Mouse (Mus musculus) B cell, adult 2 months (primary cell): ENCODE measurements around the gene Scn4a.
A peak's percentile ranks its signal among the peaks of the same experiment; 100 is the strongest.

ENCODE experiments used
- DNase-seq, 2 experiments: peaks; one replicate each; pipeline ENCODE4 v3.0.0; 2022

Scn4a gene

DNA sequence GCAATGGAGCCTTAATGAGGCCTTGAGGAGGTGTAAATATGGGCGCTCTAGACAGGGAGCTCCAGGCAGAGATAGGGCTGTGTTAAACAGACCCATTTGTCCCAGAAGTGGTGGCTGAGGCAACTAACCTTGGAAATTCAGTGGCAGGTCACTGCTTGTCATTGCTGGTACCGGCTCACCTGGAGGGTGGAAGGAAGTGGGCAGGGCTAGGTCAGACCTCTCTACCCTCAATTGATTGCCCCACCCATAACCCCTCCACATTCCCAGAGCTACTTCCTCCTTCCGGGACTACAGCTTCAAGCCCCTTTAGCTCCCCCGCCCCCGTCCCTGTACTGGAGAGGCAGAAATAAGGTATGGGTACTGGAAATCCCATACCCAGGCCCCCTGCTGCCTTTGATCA is 39.6 kb downstream of the Scn4a start:
- DNase-seq: peak in 1 of 2 experiments; percentile 46

DNA sequence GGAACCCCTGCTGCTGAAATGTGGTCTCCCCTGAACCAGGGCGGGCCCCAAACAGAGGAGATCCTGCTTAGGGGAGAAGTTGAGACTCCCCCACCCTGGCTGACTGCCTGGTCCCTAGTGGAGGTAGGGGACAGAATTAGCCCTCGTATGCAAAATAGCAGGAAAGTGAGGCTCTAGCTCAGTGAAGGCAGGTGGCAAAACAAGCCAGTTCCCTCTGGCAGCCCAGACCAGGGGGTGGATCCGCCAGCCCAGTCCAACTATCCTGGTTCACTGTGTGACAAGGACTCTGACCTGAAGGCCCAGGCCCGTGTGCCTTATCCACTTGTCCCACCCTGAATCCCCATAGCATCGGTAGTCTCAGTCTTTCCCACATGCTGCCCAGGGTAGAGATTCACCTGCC is 43.0 kb downstream of the Scn4a start:
- peak; percentile 70 to 73 for DNase-seq

DNA sequence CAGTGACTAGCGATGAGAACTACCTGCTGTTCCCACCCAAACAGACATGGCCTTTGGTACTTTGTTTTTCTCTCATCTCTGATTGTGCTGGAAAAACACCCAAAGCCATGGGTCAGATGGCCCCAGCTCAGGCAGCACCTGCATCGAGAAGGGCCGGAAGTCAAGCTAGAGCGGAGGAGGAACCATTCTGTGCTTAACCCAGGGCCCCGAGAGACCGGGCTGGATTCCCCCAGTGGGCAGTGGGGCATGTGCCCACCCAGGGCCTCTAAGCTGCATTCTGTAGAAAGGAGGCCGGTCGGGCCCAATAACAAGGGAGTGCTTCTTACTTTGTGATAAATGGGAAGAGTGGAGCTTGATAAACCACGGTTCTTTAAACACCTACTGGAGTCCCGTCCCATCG is 44.9 kb downstream of the Scn4a start:
- DNase-seq: peak; percentile 87 to 90

DNA sequence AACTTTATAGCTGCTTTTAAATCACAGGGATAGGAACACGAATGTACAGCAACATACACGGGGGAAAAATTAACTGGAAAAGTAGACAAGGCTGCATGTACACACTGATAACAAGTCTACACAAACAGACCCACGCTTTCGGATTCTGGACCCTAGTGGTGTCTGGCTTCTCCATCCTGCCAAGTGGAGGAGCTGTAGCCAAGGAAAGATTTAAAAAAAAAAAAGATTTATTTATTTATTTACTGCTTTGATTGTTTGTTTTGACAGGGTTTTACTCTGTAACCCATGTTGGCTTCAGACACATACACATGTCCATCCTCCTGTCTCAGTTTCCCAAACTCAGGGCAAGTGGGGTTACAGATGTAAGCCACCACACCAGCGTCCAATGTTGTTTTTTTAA is 45.7 kb downstream of the Scn4a start:
- peak; percentile 18 to 21 for DNase-seq

DNA sequence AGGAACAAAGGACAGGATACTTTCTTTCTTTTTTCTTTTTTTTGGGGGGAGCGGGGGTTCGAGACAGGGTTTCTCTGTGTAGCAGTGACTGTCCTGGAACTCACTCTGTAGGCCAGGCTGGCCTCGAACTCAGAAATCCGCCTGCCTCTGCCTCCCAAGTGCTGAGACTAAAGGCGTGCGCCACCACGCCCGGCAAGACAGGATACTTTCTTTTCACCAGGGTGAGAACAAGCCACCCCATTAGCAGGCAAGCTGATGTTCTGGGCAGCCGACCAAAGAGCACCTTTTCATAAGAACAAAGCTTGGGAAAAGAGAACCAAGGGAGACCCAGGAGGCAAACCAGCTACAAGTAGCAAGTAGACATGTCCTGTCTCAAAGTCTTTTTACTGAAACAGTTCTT is 46.3 kb downstream of the Scn4a start:
- peak; percentile 36 for DNase-seq

DNA sequence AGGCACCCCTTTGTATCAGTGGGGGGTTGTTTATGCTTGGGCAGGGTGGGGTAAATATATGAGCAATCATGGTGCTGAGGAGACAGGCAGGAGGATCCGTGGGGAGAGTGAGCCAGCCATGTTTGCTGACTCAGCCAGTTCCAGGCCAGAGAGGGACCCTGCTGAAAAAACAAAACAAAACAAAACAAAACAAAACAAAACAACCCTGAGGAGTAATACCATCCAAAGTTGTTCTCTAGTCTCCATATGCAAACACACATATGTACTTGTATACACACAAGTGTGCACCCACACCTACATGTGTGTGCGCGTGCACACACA is 47.1 kb downstream of the Scn4a start:
- no peak for DNase-seq

DNA sequence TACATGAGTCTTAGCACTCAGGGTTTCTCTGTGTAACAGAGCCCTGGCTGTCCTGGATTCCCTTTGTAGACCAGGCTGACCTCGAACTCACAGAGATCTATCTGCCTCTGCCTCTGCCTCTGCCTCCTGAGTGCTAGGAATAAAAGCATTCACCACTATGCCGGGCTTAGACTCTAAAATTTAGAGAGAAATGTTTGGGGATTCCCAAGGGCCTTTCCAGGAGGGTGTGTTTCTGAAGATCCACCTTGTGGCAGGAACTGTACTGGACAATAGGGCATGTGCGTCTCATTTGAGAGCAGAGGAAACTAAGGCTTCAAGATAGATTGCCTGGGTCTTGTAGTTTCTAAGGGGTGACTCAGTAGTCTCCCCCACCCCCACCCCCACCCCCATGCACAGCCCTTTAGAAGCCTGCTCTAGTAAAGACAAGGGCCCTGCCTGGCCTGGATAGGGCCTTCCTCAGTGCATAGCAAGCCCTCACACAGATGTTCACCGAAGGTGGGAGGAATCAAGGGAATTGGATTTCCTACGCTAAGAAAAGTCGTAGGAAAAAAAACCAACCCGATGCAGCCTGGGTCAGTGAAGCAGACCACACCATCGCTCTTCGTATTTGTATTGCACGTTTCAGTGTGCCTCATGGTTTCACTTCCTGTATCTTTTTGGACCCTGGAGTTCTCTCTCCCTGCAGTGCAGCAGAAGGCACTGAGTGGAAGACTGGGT is 47.6 kb downstream of the Scn4a start:
- DNase-seq: peak; percentile 74 to 80

DNA sequence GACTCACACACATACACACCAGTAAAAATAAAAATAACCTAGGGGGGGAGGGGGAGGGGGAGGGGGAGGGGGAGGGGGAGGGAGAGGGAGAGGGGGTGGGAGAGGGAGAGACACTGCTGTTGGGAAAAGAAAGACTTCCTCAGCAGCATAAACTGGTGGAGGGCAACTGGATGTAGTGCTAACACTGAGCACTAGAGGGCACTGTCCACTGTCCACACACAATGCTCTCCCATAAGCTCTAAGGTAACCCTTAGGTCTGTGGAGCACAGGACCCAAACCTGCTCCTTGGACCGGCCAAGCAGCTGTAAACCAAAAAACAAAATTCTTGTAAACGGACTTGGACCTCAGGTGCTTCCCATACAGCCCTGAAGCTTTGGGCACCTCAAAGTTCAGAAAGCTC is 50.5 kb downstream of the Scn4a start:
- peak; percentile 82 to 84 for DNase-seq

DNA sequence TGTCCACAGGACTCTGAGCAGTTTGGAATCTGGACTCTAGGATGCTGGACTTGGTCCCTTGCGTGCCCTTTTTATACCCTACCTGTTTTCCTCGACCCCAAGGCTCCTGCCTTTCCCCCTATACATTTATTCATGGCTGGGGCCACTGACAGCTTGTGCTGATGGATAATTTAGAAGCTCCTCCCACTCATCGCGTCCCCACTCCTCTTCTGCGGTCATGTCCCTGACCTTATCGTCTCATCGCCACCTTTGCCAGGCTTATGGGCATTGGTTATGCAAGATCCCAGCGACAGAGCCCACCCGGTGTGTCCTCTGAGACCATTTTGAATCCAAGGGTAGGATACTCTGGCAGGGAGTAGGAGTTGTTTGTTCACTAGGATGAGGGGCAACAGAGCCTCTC is 51.3 kb downstream of the Scn4a start, which contains the start of gene Gh:
TSS of gene Gh (minus strand) at position 101 of the 400 bp plus-strand sequence.
- no peak for DNase-seq

DNA sequence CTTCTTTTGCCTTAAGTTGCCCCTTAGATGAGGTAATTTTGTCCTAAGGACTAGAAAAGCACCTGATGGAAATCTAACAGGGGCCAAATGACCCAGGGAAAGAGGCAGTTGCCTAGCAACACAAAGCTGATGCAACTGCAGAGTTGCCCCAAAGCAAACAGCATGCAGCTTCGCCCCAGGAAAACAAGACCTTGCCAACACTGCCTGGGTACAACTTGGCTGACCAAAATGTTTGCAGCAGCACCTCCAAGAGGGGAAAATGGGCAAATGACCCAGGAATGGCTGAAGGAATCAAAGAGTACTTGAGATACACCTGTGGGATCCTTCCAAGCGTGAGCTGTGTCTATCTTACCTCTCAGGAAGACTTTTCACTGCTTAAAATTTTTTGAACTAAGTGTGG is 61.2 kb downstream of the Scn4a start:
- no peak for DNase-seq

DNA sequence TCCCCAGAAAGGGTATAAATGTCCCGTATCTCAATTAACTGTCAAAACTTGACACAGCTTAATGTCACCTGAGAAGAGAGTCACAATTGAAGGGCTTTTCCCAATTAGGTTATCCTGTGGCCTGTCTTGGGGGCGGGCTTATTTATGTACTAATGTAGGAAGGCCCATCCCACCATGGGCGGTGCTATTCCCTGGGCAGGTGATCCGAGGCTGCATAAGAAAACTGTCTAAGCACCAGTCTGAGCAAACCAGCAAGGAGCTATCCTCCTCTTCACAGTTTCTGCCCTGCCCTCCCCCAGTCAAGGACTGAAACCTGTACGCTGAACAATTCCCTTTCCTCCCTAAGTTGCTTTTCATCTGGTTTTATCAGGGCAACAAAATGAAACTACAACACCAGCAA is 62.7 kb downstream of the Scn4a start:
- DNase-seq: no peak

DNA sequence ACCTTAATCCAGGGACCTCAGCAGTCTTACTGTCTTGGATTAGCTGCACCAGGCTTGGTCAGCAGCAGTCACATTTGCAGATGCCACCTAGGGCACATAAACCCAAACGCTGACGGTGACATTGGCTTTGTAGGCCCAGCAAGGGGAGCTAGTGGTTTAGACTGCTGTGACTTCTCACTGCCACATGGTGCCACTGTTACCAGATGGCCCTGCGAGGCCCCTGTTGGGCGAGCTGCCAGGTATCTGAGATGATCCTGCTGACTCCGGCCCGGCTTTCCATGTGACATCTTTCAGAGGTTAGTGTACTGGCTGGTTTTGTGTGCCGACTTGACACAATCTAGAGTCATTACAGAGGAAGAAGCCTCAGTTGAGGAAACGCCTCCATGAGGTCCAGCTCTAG is 63.7 kb downstream of the Scn4a start:
- peak; percentile 59 to 61 for DNase-seq

DNA sequence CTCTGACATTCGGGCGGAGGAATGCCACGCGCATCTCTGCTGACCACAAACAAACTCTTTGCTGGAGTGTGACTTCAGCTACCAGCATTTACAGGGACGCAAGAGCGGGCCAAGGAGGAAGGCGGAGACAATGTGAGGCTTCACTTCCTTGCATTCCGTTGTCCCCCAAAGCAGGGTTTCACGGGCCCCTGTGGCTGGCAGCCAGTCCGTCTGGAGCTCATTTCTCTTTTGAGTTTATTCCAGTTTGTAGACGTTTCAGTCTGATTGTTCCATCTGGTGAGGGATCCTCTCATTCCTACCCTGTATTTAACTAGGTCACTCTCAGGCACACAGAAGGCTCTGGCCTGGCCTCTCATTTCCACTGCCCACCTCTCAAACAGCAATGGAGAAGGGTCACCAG is 66.1 kb downstream of the Scn4a start:
- no peak for DNase-seq

DNA sequence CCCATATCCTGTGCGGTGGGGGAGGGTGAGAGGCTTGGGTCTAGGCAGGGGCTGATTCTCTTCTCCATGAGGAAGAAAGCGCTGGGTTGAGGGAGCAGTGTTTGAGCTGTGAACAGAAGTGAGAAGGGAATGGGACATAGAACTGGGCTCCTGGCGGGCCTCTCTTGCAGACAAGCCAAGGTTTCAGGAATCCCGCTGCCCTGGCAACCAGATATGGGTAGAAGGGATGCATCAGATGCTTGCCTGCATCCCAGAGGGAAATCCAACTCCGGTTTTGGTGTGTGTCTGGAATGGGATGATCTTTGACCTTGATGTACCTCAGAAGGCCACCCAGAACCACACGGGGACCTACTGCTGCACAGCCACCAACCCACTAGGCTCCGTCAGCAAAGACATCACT is 66.9 kb downstream of the Scn4a start:
- no peak for DNase-seq

DNA sequence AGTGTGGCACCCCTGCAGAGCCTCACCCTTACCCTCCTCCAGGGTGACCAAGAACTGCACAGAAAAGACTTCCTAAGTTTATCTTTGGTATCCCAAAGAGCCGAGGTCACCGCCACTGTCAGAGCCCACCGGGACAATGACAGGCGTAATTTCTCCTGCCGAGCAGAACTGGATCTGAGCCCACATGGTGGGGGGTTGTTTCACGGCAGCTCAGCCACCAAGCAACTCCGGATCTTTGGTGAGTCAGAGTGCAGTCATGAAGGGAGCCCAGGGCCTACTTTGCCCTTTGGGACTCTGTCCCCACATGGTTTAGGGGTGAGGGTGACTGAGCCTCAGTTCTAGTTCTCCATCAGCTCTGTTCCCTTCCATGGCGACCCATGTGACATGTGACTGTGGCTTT is 69.0 kb downstream of the Scn4a start:
- DNase-seq: no peak

DNA sequence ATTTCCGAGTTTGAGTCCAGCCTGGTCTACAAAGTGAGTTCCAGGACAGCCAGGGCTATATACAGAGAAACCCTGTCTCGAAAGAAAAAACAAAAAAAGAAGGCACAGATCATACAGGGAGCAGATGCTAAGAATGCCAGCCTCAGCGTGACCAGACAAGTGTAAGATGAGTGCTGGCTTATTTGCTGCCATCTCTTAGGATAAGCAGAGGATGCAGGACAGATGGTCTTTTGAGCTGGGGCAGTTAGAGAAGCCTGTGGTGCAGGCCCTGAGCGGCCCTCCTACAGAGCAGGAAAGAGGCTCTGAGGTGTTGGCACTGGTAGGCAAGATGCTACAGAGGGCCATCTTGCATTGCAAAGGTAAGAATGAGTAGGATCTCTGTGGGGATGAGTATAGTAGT is 69.7 kb downstream of the Scn4a start:
- DNase-seq: no peak

DNA sequence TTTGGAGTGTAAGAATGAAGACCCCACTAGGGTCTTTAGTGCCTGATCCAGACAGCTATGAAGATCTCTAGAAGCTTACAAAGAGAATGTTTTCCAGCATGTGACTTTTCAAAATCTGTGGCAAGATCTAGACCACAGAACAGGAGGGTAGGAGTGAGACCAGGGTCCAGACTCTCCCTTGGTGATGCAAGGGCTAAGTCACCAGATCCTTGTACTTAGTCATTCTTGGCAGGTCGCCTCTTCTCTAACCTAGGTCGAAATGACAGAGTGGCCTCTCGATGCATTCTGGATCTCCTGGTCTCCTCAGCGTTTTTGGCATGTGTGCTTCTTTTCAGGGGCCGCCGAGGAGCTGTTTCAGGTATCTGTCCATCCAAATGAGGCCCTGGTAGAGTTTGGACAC is 70.6 kb downstream of the Scn4a start:
- no peak for DNase-seq

DNA sequence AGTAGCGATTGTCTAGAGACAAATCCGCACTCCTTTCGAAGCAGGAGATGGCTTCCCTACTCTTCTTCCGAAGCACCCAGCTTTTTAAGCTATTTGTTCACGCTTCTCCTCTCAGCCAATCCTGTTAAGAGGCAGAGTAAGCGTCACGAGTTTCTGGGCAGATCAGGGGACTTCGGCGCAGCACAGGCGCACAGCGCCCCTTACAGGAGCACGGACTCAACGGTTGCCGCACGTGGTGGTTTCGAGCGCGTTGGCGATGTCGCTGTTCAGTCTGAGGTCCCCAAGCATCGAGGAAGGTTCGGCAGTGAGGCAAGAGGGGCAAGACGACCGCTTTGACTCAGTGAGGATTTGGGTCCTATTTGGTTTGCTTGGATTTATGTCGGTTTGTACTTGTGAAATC is 76.6 kb downstream of the Scn4a start, which contains the start of gene Tcam1:
TSS of gene Tcam1 (plus strand) at position 219 of the 400 bp plus-strand sequence.
- DNase-seq: peak; percentile 97

DNA sequence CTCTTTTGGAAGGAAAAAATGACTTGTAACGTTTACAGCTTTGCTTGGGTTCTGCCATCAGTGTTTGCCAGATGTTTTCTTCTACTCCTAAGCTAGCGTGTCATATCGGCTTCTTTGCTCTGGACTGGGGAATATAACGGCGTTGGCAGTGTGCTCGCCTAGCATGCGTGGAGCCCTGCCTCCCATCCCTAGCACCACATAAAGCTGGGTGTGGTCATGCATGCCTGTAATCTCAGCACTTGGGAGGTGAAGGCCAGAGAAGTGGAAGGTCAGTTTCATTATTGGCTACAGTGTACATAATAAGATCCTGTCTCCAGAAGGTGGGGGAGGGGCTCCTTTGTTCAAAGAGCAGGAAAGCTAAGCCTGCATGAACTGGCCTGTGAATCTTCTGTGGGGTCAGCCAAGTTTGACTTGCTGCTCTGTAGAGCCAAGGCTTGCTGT is 78.1 kb downstream of the Scn4a start:
- no peak for DNase-seq

DNA sequence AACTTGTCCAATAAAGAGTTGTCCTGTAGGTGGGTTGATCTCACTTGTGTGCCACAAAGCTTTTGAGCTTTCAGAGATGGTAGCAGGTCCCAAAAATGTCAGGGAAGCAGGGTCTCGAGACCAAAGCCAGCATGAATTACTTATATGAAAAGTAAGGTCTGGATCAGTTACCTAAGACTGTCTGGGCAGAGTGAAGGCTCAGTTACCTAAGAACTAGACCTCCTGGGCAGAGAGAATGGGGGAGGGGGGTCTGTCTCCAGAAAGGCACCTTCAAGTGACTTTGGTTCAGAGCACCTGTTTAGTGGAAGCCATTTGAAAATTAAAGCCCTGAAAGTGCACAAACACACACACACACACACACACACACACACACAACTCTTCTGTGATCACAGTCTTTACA is 78.7 kb downstream of the Scn4a start:
- DNase-seq: no peak

DNA sequence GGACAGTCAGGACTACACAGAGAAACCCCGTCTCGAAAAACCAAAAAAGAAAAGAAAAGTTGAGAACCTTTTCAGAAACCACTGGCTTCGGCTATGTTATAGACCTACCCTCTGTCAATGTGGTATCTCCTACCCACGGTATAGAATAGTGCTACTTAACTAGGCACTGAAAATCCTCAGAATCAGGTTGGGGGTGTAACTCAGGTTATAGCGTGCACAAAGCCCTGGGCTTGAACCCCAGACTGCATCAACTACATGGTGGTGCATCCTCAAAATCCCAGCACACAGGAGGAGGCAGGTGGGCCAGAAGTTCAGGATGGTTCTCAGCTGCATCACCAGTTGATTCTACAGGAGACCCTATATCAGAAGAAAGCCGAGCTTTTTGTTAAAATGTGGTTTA is 79.3 kb downstream of the Scn4a start:
- no peak for DNase-seq

DNA sequence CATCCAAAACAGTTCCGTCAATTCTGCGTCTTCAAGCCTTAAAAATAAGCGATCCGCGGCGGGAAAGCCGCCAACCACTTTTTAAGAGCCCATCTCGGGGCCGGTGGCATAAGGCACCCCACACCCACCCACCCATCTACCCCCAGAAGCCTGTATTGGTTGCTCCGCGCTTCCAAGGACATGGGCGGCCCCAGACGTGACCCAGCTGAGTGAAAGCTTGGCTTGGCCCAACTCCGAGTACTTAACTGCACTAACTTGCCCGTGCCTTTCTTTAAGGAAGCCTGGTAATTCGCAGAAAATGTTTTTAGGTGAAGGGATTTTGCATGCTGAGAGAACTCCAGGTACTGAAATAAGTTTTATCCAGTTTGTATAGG is 79.8 kb downstream of the Scn4a start:
- DNase-seq: no peak

DNA sequence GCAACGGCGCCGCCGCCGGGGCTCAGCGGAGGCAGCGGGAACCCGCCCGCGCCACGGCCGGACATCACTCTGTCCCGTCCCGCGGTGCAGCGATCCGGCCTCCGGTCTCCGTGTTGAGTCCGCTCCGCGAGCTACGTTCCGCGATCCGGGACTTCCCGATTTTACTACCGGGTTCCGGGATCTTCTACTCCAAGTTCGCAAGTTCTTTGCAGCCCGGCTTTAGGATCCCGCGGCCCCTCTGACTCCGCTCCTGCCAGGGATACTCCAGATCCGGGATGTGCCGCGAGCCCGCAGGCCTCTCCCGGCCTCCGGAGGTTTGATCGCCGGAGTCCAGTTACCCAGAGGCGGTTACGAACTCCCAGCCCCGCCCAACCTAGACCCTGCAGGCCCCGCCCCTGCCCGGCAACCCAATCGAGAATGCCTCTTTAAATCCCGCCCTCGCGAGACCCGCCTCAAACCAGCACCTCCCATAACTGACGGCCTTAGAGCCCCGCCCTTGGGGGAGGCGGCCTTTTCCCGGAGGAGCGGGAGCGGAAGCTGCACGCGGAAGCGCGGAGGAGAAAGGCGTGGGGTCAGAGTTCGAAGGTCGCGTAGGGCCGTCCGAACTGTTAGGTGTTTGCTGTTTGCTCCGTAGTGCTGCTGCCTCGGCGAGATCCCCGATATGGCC is 80.3 kb downstream of the Scn4a start, which contains the start of gene Smarcd2:
TSS of gene Smarcd2 (minus strand) at position 329 of the 667 bp plus-strand sequence.
- DNase-seq: peak; percentile 97

DNA sequence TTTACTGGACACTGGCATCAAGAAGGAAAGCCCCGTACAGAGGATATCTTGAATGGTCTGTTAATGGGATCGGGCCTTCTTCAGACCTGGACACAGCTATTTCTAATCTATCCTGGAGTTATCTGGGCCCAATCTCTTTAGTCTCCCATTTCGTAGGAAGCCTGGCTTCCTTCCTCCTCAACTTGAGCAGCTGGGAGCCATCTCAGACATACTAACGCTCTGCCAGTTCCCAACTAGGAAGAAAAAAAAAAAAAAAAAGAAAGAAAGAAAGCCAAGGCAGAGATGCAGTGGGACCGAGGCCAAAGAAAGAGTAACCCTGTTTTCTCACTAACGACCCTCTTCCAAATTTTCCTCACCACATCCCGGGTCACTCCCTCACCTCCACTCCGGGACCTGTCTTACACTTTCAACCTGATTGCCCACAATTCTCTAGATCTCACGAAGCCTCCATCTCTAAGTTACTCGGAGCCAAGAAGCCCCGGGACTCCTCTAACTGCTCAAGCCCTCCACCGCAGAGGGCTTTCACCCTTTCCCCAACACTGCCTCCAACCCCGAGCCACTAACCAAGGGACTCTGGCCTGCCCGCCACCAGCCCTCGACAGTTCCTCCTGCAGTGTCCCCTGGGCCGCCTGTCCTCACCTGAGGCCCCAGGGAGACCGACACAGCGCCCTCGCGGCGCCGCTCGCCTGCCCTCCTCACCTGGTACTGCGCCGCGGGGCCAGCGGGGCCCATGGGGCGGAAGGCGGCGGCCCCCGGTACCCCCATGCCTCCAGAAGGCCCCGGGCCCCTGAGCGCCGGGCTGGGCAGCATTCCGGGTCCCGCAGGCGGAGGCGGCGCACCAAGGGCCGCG is 81.1 kb downstream of the Scn4a start:
- peak in 1 of 2 experiments; percentile 53 for DNase-seq
